Mouse (Mus musculus): ENCODE data around the gene Mrgprb5.

DNA sequence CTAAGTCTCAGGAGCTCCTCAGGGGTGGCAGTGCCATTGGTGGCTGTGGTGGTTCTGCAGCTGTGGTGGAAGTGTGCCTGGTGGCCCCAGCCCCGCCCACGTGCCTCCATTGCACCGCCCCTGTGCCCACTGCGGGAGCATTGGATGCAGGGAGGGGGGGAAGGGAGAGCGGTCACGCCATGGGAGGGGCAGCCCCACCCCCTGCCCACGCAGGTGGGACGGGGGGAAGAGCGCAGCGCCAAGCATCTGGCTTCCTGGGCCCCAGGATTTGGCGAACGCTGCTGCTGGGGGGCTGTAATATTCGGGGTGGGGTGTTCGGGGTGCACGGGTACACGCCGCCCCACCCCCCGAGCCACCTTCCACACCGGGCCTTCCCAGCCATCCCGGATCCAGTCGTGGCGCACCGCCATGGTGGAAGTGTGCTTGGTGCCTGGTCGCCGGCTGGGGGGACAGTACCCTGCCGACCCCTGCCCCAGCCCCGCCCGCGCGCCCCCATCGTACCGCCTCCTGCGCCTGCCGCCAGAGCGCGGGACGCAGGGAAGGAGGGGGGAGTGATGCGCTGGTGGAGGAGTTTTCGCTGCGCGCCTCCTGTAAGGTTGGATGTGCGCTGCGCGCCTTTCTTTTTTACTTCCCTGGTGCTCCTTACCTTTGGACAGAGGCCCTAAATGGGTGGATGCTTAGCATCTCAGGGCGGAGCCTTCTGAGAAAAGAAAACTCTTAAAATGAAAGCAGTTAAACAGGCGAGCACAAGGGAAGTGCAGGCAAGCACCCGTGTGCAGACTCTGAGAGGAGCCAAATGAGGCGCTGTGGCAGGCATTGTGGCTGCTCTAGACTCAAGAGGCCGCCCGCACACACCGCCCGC, 31.4 kb downstream of the Mrgprb5 start:
- TF ChIP-seq CTCF (IDR thresholded peaks at IDR 0.05) (no peak), POLR2A (IDR thresholded peaks at IDR 0.05; ENCODE audit: insufficient read depth, low read depth, low read length) (no peak)

Measured in heart, adult 2 months (tissue).